ENCODE assay signal across 8 mouse cellular contexts in the genomic region with DNA sequence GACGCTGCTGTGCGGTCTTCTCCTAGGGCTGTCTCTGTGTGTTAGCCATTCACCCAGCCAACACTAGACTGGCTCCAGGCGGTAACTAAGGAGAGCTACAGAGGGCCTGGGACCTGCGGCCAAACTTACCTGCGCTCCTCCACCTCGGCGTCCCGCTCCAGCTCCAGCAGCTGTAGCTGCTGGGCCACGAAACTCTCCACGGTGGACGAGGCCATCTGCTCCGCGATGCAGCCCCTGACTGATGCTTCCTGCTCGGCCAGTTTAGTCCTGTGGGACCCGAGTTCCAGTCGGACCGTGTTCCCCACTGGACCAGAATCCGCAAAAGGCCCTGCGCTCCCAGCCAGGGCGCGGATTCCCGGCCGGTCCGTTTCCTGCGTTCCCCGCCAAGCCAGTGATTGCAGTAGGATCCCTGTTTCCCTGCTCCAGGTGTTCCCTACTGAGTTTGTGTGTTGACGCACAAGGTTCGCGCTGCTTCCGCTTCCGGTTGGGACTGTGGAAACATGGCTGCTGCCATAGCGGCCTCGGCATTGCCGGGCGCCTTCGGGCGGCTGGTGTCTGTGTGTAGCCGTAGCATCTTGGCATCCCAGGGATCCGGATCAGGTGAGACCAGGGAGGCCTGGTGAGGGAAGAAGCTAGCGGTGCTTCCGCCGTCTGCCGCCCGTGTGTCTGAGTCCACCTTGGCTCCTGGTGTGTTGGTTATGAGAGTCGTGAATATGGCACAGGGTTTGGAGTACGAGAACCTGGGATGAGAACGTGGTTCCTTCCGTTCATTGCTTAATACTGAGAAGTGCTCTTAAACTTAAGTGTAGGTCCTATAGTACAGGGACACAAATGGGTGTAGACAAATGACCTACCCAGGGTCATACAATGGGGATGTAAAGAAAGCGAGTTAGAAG. TPM values are rescaled to one million over a fixed set of nuclear protein-coding genes. Genes with fewer than 3 reads are reported as not detected.
DNase-seq lines count a peak whose midpoint lies in the region; ATAC-seq and TF ChIP-seq lines count a peak whose summit lies in the region.

A gene (plus strand): TSS at position 330 of the 896 bp plus-strand sequence.
A gene (minus strand): TSS at position 446 of the 896 bp plus-strand sequence.

- peak within 1 kb of the TSS; percentile 68 for H3K9ac ChIP-seq in ES-Bruce4 (ENCODE audit: low read depth, poor library complexity, severe bottlenecking)
- H3K9ac ChIP-seq in forebrain, embryonic 13.5 days = peak within 1 kb of the TSS; percentile 84
- peak within 1 kb of the TSS; percentile 81 for H3K9ac ChIP-seq in liver, postnatal 0 days (replicated peaks)
- H3K9ac ChIP-seq in neural tube, embryonic 14.5 days (replicated peaks; ENCODE audit: low read depth, low read length) = peak within 1 kb of the TSS; percentile 76

- peak within 1 kb of the TSS; percentile 90 for H3K4me3 ChIP-seq in ES-Bruce4 (ENCODE audit: low read depth, low read length)
- peak within 1 kb of the TSS; percentile 82 for H3K4me3 ChIP-seq in forebrain, embryonic 13.5 days
- H3K4me3 ChIP-seq in liver, postnatal 0 days (ENCODE audit: low read depth, low read length) = peak within 1 kb of the TSS; percentile 83
- H3K4me3 ChIP-seq in neural tube, embryonic 14.5 days (ENCODE audit: low read depth, low read length) = peak within 1 kb of the TSS; percentile 81

- H3K27ac ChIP-seq in ES-Bruce4 (ENCODE audit: insufficient read depth, low read length) = no peak within 1 kb of the TSS
- peak within 1 kb of the TSS; percentile 63 for H3K27ac ChIP-seq in forebrain, embryonic 13.5 days
- H3K27ac ChIP-seq in liver, postnatal 0 days (ENCODE audit: low read depth) = peak within 1 kb of the TSS; percentile 74
- H3K27ac ChIP-seq in neural tube, embryonic 14.5 days (ENCODE audit: low read depth, low read length) = peak within 1 kb of the TSS; percentile 62

- ATAC-seq in cerebellum, adult (ENCODE audit: insufficient number of reproducible peaks, low FRiP score, low TSS enrichment) = peak; percentile 84
- ATAC-seq in forebrain, embryonic 13.5 days = peak; percentile 95
- peak; percentile 96 for ATAC-seq in liver, postnatal 0 days
- peak; percentile 96 for ATAC-seq in neural tube, embryonic 14.5 days (ENCODE audit: low read depth)

- H3K4me1 ChIP-seq in ES-Bruce4 (ENCODE audit: control insufficient read depth, insufficient read depth, low read length) = no peaks in the 10 kb centered on the region
- peaks cover 20% of the 10 kb centered on the region for H3K4me1 ChIP-seq in forebrain, embryonic 13.5 days
- peaks cover 15% of the 10 kb centered on the region for H3K4me1 ChIP-seq in liver, postnatal 0 days (ENCODE audit: insufficient read depth)
- H3K4me1 ChIP-seq in neural tube, embryonic 14.5 days (ENCODE audit: control insufficient read depth, insufficient read depth, low read length) = peaks cover 16% of the 10 kb centered on the region

- no peaks in the 10 kb centered on the region for H3K9me3 ChIP-seq in ES-Bruce4 (replicated peaks; ENCODE audit: control insufficient read depth, insufficient read depth, low read length, poor library complexity, severe bottlenecking)
- H3K9me3 ChIP-seq in forebrain, embryonic 13.5 days (replicated peaks) = no peaks in the 10 kb centered on the region
- no peaks in the 10 kb centered on the region for H3K9me3 ChIP-seq in liver, postnatal 0 days (ENCODE audit: low read length)
- H3K9me3 ChIP-seq in neural tube, embryonic 14.5 days (ENCODE audit: control insufficient read depth, low read length) = no peaks in the 10 kb centered on the region

- H3K36me3 ChIP-seq in ES-Bruce4 (ENCODE audit: control insufficient read depth, insufficient read depth, low read length, poor library complexity, severe bottlenecking) = no peaks in the 10 kb centered on the region; the same call in 1 of the 2 replicates
- H3K36me3 ChIP-seq in forebrain, embryonic 13.5 days (ENCODE audit: poor library complexity, severe bottlenecking) = peaks cover 55% of the 10 kb centered on the region
- peaks cover 27% of the 10 kb centered on the region for H3K36me3 ChIP-seq in liver, postnatal 0 days (replicated peaks; ENCODE audit: insufficient read depth, low read length)
- H3K36me3 ChIP-seq in neural tube, embryonic 14.5 days (ENCODE audit: control insufficient read depth, insufficient read depth, low read length) = peaks cover 16% of the 10 kb centered on the region; the same call in 1 of the 2 replicates

- peak; percentile 71 for TF ChIP-seq POLR2A in ES-Bruce4 (IDR thresholded peaks at IDR 0.05; ENCODE audit: insufficient read depth, low read length)

- H3K4me2 ChIP-seq in forebrain, embryonic 13.5 days = peak within 1 kb of the TSS; percentile 81
- H3K4me2 ChIP-seq in liver, postnatal 0 days (ENCODE audit: low read depth, low read length) = peak within 1 kb of the TSS; percentile 92
- H3K4me2 ChIP-seq in neural tube, embryonic 14.5 days (ENCODE audit: low read depth, low read length) = peak within 1 kb of the TSS; percentile 70

- no peaks in the 10 kb centered on the region for H3K27me3 ChIP-seq in ES-Bruce4 (ENCODE audit: control insufficient read depth, insufficient read depth, low read length, poor library complexity, severe bottlenecking)
- no peaks in the 10 kb centered on the region for H3K27me3 ChIP-seq in forebrain, embryonic 13.5 days
- H3K27me3 ChIP-seq in liver, postnatal 0 days (ENCODE audit: insufficient read depth, low read length) = no peaks in the 10 kb centered on the region
- no peaks in the 10 kb centered on the region for H3K27me3 ChIP-seq in neural tube, embryonic 14.5 days (ENCODE audit: control insufficient read depth, insufficient read depth, low read length)

- peak; percentile 94 to 97 for DNase-seq in heart, postnatal 10 days
- peak; percentile 88 for DNase-seq in large intestine, adult 2 months (ENCODE audit: low read depth, low spot score)
- peak; percentile 91 for DNase-seq in liver, postnatal 0 days
- DNase-seq in testis, postnatal 10 days (ENCODE audit: low spot score) = peak; percentile 91

- no peak for TF ChIP-seq CTCF in ES-Bruce4 (IDR thresholded peaks at IDR 0.05; ENCODE audit: low read depth, low read length)
- no peak for TF ChIP-seq CTCF in liver, postnatal 0 days (IDR thresholded peaks at IDR 0.05; ENCODE audit: low read depth)

- under 1% methylated on average over 49 of the region's 49 CpGs for WGBS in forebrain, embryonic 13.5 days
- under 1% methylated on average over 49 of the region's 49 CpGs for WGBS in large intestine, adult 2 months
- 1% methylated on average over 49 of the region's 49 CpGs for WGBS in liver, postnatal 0 days (ENCODE audit: insufficient replicate concordance)
- under 1% methylated on average over 49 of the region's 49 CpGs for WGBS in neural tube, embryonic 14.5 days

- peak; percentile 62; the same call in 1 of the 2 replicates for TF ChIP-seq EP300 in ES-Bruce4 (IDR thresholded peaks at IDR 0.05; ENCODE audit: insufficient read depth, low read depth, low read length)
- no peak for TF ChIP-seq EP300 in liver, postnatal 0 days (IDR thresholded peaks at IDR 0.05; ENCODE audit: low read depth)

- intact Hi-C loops in heart, postnatal 10 days (cut with DNase I) = loop anchor here (2.0 kb wide), 1 partner anchor 40 kb away; a partner anchor contains a TSS

RNA-seq across cellular contexts. Expression of the first gene that starts in this region (rescaled TPM):
- polyA plus RNA-seq in ES-Bruce4 (2011; ENCODE audit: insufficient read depth, insufficient read length, low read depth, missing spikeins) = 77.6 and 85.1 TPM in 2 replicates
- polyA plus RNA-seq in forebrain, embryonic 13.5 days (2015; fragmentation: Nextera tagmentation; extraction: Ambion mirVana) = 127 and 133 TPM in 2 replicates
- 10 to 100 TPM; 79.0 to 79.6 TPM for total RNA-seq in heart, postnatal 10 days (2021)
- 63.9 and 68.0 TPM in 2 replicates for polyA plus RNA-seq in large intestine, adult 2 months (2012; rRNA removed)
- polyA plus RNA-seq in liver, postnatal 0 days (2015; fragmentation: Nextera tagmentation; extraction: Ambion mirVana) = 43.9 and 45.5 TPM in 2 replicates
- 99.7 and 104 TPM in 2 replicates for polyA plus RNA-seq in neural tube, embryonic 14.5 days (2014; fragmentation: Nextera tagmentation; extraction: Ambion mirVana)

RNA-seq across cellular contexts. Expression of the second gene that starts in this region (rescaled TPM):
- 6.4 and 8.0 TPM in 2 replicates for polyA plus RNA-seq in ES-Bruce4 (2011; ENCODE audit: insufficient read depth, insufficient read length, low read depth, missing spikeins)
- 10.6 and 12.3 TPM in 2 replicates for polyA plus RNA-seq in forebrain, embryonic 13.5 days (2015; fragmentation: Nextera tagmentation; extraction: Ambion mirVana)
- total RNA-seq in heart, postnatal 10 days (2021) = 1 to 10 TPM; 3.8 to 3.9 TPM
- polyA plus RNA-seq in large intestine, adult 2 months (2012; rRNA removed) = 4.4 and 6.0 TPM in 2 replicates
- polyA plus RNA-seq in liver, postnatal 0 days (2015; fragmentation: Nextera tagmentation; extraction: Ambion mirVana) = 1.4 and 1.8 TPM in 2 replicates
- polyA plus RNA-seq in neural tube, embryonic 14.5 days (2014; fragmentation: Nextera tagmentation; extraction: Ambion mirVana) = 9.6 TPM in 2 replicates
